Mouse (Mus musculus): ENCODE measurements around the gene Golm1.
"Not testable (repeated sequence)": the region's sequence is repeated elsewhere in the genome, so short reads cannot be mapped to it uniquely, and the experiment has no call there.

Golm1 gene

GRCm38 (mm10) chr13:59642818-59643217, 32.8 kb downstream of the Golm1 start:
- DNase-seq = no peak

GRCm38 (mm10) chr13:59640178-59640440, 35.5 kb downstream of the Golm1 start:
- no peak for DNase-seq

- DNase-seq = no peak
Observed at GRCm38 (mm10) chr13:59639368-59640177, 36.0 kb downstream of the Golm1 start.

GRCm38 (mm10) chr13:59637800-59638199, 37.8 kb downstream of the Golm1 start:
- no peak for DNase-seq

- DNase-seq = no peak
Observed at GRCm38 (mm10) chr13:59634637-59635036, 41.0 kb downstream of the Golm1 start.

- DNase-seq = no peak
Observed at GRCm38 (mm10) chr13:59626739-59627138, 48.9 kb downstream of the Golm1 start.

GRCm38 (mm10) chr13:59624903-59625302, 50.7 kb downstream of the Golm1 start:
- DNase-seq = no peak

GRCm38 (mm10) chr13:59624389-59624788, 51.2 kb downstream of the Golm1 start:
- DNase-seq = no peak

- DNase-seq = no peak
Observed at GRCm38 (mm10) chr13:59621643-59622489, 53.7 kb downstream of the Golm1 start.

- no peak for DNase-seq
Observed at GRCm38 (mm10) chr13:59618463-59618862, 57.1 kb downstream of the Golm1 start.

- no peak for DNase-seq
Observed at GRCm38 (mm10) chr13:59615554-59615953, 60.1 kb downstream of the Golm1 start.

GRCm38 (mm10) chr13:59615152-59615551, 60.5 kb downstream of the Golm1 start:
- DNase-seq = no peak

- no peak for DNase-seq
Observed at GRCm38 (mm10) chr13:59613868-59614267, 61.7 kb downstream of the Golm1 start.

- DNase-seq = no peak
Observed at GRCm38 (mm10) chr13:59610437-59610836, 65.2 kb downstream of the Golm1 start.

- DNase-seq = no peak
Observed at GRCm38 (mm10) chr13:59609885-59610284, 65.7 kb downstream of the Golm1 start.

GRCm38 (mm10) chr13:59605221-59605922, 70.2 kb downstream of the Golm1 start:
- no peak for DNase-seq

- no peak for DNase-seq
Observed at GRCm38 (mm10) chr13:59604511-59604910, 71.1 kb downstream of the Golm1 start.

GRCm38 (mm10) chr13:59603096-59603495, 72.5 kb downstream of the Golm1 start:
- no peak for DNase-seq

GRCm38 (mm10) chr13:59592630-59593029, 83.0 kb downstream of the Golm1 start:
- DNase-seq = no peak

- DNase-seq = not testable (repeated sequence)
Observed at GRCm38 (mm10) chr13:59592058-59592457, 83.6 kb downstream of the Golm1 start.

GRCm38 (mm10) chr13:59590691-59591090, 84.9 kb downstream of the Golm1 start:
- no peak for DNase-seq

- DNase-seq = no peak
Observed at GRCm38 (mm10) chr13:59589672-59590071, 85.9 kb downstream of the Golm1 start.

GRCm38 (mm10) chr13:59587201-59587600, 88.4 kb downstream of the Golm1 start:
- DNase-seq = no peak

GRCm38 (mm10) chr13:59585648-59586005, 90.0 kb downstream of the Golm1 start:
- peak; percentile 44 for DNase-seq
